Mouse (Mus musculus): ENCODE results near the gene Pla2g5.
A peak's percentile ranks its signal among the peaks of the same experiment; 100 is the strongest.
"Not testable (repeated sequence)": the region's sequence is repeated elsewhere in the genome, so short reads cannot be mapped to it uniquely, and the experiment has no call there.

Pla2g5 gene

DNA sequence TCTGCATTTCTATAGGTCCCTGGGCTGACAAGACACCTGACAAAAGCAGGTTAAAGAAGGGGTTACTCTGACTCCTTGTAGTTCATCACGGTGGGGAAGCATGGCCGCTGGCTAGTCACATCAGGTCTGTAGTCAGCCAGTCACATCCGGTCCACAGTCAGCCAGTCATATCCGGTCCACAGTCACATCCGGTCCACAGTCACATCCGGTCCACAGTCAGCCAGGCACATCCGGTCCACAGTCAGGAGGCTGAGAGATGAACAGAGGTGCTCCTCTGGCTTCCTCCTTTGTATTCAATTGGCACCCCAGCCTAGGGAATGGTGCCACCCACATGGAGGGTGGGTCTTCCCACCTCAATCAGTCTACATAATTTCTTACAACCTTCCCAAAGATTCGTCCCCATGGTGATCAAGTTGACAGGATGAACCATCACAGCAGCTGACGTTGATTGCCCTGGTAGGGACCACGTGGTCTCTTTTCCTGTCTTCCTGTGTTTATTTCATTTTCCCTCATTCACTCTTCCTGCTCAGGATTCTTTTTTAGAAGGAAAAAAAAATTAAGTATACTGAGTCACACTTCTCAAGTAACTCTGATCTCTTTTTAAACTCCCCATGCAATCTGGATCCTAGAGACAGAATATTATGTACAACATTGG, at the start of gene Pla2g5:
Gene Pla2g5 (minus strand): TSS at position 139 of the 655 bp plus-strand sequence.
- peak; percentile 49 for DNase-seq

DNA sequence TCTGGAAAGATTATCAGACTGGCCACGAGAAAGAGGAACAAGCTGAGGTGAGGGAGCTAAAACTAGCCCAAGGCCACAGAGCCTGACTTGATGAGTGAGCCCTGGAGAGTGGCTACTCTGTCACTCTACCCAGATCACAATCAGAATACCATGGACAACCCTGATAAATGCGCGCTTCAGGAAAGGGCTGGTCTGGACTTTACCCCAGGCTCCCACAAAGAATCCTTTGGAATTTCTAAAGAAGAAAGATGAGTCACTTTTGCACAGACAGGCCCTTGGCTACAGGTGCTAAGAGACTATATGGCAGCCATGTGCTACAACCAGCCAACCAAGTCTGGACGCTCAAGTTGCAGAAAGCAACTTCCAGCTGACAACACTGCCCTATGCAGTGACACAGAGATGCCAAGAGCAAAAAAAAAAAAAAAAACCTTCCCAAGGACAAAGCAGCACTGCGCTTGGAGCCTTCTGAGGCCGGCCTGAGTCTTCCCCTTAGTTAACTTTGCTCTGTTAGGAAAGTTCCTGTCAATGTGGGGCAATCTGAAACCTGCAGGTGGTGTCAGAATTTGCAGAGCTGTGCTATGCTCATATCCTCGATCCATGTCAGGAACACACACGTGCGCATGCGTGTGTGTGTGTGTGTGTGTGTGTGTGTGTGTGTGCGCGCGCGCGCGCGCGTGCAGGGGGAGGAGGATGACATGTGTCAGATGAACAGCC, 42.5 kb upstream of the Pla2g5 start:
- no peak for DNase-seq

DNA sequence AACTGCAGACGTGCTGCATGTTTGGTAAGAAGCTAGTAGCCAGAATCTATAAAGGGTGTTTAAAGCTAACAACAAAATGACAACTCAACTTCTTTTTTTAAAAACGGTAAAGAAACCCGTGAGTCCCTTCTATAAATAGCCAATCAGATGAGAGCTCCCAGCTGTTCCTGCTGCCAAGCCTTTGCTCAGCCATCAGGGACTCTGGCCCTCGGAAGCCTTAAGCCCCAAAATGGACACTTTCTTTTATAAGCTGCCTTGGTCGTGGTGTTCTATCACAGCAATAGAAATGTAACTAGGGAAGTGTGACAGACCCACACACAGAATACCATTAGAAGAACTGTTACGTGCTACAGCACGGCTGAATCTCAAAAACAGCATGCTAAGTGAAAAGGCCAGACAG, 36.1 kb upstream of the Pla2g5 start:
- no peak for DNase-seq

DNA sequence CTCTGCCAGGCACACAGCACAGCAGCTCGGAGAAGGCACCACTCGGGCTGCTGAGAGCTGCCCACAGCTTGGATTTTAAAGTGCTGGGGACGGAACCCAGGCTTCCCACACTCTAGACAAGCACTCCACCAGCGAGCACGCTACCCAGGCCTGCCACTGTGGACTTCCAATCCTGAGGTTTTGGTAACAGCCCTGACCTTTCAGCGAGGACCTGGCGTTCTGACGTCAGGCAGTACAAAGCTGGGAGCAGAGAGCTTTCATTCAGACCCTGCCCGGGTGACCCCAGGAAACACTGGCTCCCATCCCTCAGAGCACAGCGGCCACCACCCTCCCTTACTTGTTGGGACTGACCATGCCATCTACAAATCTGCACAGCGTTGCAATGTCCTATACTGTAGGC, 30.5 kb upstream of the Pla2g5 start:
- DNase-seq = not testable (repeated sequence)

DNA sequence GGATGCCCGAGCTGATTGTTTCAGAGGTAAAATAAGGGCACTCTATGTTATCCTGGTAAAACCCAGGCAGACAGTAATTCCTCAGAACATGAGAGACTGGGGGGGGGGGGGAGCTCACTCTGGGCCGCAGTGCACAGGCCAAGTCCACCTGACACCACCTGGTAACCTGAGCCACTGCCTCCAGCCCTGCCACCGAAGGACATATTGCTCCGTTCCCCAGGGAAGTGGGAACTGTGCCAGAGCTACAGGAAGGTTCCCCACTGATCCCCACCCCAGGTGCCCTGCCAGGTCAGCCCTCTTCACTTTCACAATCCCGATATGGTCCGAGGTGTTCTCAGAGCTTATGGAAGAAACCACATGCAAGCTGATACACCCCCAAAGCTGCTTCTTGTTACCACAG, 29.4 kb upstream of the Pla2g5 start:
- no peak for DNase-seq

DNA sequence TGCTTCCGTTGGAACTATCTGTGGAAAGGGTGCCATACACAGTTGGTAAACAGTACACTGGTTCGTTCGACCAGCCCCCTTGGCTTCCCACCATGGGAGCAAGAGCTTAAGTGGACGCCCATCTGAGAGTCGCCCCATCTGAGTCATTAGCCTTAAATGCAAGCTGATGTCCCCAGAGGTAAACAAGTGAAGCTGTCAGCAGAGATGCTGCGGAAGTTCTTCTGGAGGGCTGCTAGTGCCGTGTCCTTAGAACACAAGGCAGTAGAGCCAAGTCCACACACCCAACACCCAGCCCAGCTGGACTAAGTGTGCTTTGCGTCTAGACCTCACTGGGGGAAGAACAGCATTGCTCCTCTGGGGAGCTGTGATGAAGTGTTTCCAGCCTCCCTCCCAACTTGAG, 26.4 kb upstream of the Pla2g5 start:
- DNase-seq = no peak

DNA sequence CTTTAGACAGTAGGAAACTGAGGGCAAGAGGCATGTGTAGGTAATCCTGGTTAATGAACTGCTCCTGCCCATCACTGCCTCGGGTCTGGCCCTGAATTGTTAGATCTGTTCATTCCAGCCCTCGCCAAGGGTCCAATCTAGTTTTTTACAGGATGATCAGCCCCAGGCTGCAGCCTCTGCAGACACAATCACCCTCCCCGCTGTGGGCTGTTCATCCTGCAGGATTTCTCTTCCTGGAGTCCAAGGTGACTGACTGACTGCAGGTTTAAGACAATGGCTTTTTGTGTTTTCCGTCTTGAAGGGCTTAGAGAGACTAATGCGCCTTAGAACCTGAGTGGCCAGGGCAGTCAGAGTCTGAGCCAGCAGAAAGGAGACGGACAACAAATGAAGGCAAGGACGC, 25.9 kb upstream of the Pla2g5 start:
- DNase-seq = no peak

DNA sequence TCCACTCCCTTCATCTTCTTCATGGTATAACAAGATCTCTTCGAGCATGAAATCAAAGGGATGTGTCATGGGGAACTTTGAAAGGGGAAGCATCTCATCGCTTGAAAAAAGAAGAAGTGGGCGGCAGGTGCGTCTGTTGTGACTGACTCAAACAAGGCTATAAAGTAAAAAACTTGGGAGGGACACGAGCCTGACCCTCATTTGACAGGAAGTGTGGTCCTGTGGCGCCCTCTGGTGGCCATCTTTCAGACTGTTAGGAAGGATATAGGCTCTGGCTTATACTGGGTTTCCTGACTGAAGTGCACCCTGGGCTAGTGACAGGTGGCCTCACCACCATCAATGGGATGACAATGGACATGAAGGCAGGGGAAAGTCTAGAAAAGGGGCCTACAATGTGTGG, 21.0 kb upstream of the Pla2g5 start:
- peak; percentile 95 for DNase-seq

DNA sequence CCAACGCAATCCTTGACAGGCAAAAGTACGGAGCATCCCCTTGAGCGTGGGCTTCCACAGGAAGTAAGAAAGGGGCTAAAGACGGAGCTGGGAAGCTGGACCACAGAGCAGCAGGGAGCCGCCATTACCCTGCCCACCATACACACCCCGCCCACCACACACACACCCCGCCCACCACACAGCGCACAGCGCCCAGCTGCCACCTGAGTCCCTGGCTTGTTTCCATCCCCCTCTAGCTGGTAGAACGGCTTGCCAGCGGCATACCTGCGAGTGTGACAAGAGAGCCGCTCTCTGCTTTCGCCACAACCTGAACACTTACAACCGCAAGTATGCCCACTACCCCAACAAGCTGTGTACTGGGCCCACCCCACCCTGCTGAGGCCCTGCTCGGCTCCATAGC, 18.9 kb upstream of the Pla2g5 start:
- no peak for DNase-seq

DNA sequence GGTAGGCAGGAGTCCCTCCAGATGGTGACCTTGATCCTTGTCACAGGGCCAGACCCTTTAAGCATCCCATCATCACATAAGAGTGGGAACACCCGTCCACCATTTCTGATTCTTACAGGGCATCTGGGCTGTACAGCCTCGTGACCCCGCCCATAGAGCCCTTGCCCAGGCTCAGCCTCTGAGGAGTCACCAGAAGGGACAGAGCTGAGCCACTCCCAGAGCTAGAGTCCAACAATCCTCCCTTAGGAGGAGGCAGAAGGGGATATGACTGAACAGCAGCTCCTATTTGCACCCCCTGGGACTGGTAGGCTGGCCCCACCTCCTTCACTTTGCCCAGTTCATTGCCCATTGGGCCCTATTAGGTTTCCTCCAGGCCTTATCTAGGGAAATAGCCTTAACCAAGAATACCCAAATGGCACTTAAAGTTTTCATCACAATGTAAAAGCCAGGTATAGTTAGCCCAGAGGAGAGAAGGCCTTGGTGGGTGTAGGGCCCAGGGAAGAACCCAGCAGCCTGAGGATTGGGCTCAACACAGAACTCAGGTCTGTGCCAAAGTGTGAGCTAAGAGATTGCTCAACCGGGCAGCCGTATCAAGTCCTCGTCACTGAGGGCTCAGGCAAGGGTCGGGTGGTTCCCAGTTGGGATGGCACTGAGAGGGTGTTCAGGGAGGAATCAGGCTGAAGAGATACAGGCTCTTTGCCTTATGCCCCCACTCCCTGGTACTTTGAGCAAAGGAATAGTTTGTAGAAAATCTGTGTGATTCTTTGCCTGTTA, 17.7 kb upstream of the Pla2g5 start:
- no peak for DNase-seq

DNA sequence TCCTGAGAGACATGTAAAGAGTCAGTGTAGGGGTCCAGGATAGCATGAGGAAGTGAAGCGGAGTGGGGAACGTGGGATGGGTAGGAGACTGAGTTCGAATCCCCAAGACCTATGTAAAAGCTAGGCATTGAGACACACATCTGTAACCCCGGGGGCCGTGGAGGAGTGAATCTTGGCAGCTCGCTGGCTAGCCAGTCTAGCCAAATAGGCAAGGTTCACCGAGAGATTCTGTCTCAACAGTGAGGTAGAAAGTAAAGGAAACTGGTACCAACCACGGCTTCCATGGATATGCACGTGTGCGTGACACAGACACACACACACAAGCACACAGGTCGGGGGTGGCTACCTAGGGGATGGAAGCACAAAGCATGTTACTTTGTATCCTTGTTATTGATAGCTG, 16.5 kb upstream of the Pla2g5 start:
- no peak for DNase-seq

DNA sequence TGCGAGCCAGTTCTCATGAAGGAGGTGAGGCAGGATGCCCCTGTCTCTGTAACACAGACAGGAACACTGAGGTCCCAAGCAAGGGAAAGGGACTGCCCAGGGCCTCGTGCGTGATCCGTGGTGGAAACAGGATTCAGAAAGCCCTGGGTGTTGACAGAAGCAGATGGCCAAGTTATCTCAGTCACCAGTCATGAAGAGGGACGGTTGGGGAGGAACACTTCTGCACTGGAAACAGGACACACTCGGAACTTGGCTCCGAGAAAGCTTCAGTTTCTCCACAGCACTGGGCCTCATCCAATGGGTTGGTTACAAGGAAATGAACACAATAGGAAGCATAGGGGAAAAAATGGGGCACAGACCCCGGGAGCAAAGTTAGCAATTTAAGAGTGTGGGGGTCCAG, 15.5 kb upstream of the Pla2g5 start:
- DNase-seq = no peak

DNA sequence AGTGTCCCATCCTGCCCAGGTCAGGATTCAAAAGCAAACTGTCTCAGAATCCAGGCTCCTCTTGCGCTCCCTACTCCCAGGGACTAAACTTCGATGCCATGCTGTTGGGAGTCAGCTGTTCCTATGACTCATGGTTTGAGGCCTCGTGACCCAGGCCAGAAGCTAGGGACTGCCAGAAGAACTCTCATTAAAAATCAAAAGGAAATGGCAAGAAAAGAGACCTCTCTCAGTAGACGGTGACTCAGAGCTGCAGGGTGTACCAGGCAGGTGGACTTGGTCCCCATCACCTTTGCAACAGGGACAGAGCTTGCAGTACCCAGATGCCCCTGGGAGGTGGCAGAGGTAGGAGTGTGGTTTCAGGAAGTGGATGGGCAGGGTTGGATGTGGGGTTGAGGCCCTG, 14.4 kb upstream of the Pla2g5 start, which contains the start of gene Pla2g2e:
Gene Pla2g2e (plus strand): TSS at position 212 of the 400 bp plus-strand sequence.
- DNase-seq = no peak

DNA sequence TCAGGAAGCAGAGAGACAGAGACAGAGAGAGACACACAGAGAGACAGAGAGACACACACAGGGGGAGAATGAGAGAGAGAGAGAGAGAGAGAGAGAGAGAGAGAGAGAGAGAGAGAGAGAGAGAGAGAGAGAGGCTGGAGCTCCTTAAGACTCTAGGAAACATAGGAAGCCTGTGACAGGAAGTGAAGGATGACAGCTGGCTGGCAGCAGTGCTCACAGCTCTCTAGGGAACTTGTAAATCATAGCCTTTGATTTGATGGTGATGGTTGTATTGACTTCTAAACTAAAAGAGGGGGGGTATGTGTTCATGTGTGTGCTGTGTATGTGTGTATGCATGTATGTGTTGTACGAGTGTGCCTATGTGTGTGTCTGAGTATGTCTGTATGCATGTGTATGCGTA, 12.7 kb upstream of the Pla2g5 start:
- DNase-seq = peak; percentile 64

DNA sequence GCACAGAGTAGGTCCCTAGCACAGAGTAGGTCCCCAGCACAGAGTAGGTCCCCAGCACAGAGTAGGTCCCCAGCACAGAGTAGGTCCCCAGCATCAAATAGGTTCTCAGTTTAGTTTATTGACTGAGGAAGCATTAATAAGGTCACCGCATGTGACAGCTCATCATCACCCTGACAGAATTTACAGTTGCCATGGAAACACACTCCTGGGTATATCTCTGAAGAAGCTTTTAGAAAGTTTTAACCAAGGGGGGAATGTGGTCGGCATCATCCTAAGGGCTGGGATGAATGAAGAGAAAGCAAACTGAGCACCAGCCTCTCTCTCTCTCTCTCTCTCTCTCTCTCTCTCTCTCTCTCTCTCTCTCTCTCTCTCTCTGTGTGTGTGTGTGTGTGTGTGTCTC, 12.0 kb upstream of the Pla2g5 start:
- DNase-seq = not testable (repeated sequence)

DNA sequence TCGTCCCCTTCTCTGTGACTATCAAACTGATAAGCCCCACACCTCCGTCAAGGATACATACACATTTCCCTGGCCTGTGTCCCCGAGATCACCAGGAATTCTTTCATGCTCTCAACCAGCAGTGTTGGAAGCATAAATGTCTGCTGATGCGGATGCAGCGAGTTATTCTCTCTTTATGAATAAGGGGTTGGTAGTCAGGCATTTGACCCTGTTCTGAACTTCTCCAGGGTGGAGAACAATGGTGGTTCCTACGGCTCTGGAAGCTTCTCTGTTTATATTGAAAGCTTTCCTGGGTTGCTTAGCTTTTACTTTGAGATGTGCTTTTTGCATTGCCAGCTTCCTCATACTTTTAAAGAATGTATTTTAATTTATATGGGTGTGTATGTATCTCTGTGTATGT, 10.6 kb upstream of the Pla2g5 start, which contains the start of gene Gm13030:
Gene Gm13030 (minus strand): TSS at position 101 of the 400 bp plus-strand sequence.
- no peak for DNase-seq

DNA sequence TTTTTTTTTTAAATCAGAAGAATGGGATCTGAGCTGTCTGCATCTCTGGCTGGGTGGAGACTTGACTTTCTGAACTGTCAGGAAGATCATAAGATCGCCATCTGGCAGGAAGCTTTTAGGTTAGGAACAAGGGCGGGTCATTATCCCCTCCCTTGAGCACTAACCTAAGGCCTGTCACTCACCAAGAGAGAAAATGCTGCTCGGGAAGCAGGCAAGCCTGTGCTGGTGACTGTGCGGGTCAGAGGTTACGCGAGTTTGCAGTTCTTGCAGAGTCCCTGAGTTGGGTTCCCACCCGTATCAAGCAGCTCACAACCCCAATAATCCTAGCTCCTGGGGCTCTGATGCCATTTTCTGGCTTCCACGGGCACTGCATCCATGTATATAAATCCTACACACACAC, 5.4 kb upstream of the Pla2g5 start:
- no peak for DNase-seq

DNA sequence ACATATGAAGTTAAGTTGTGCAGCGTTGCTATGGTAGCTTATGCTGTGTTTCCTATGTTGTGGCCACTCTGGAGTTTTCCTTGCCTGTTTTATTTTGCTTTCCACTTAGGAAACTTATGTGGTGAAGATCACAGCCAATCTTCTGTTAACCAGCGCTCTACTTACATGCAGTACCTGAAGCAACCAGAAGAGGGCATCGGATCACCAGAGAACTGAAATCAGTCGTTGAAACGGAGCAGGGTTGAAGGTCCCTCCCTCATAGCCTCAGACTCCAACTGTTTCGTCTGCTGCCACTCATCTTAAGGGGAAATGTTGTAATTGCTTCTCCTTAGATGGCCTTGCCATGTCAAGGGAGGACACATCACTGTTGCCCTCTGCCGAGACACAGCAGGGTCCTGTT, 3.1 kb upstream of the Pla2g5 start:
- DNase-seq = peak; percentile 87

DNA sequence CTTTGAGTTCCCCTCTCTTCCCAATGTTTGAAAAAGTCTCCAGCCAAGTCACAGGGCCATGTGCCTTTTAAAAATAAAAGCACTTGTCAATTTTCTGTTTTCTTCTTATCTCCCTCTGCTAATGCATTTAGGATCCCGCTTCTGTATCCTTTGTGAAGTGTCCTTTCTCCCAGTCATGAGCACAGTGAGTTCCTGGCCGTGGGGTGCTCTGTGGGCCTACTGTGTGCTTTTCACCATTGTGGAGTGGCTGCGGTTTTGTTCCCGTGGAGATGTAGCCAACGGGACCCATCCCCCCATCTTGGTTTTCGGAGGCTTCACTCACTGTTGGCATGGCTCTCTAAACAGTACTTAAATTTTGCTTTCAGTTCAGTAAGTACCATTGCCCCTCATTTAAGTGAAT, 2.7 kb upstream of the Pla2g5 start:
- DNase-seq = no peak

DNA sequence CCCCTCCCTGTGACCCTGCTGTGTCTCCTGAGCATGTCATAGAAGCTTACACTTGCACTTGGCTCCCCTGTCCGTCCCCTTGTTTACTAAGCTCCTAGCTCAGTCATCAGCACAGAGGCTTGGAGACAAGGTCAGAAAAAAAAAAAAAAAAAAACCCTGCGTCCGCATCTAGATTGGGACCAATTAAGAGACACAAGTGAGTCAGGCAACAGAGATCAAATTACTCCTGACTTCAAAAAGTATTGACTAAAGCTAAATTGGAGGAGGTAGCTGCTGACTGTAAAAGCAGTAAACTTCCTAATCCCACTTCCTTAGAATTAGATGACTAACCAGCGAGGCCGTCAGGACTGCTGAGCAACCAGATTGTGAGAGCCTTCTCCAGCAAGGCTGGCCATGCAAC, 1.8 kb upstream of the Pla2g5 start:
- no peak for DNase-seq

DNA sequence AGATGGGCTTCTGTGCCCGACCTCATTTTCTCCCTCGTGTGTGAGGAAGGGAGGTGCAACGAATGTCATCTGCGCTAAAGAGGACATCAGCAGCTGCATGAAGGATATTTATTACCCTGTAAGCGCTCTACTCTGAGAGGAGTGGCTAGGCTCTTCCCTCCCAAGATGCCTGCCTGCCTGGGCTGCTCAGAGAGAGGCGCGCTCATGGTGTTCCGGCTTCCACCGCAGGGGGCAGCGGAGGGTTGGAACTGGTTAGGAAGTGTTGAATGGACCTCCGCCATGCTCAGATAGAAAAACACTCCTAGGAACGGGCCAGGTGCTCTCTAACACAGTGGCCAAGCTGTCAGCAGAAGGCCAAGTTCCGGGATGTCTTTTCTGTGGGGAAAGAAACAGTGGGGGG, 3.6 kb downstream of the Pla2g5 start:
- DNase-seq = peak; percentile 88

DNA sequence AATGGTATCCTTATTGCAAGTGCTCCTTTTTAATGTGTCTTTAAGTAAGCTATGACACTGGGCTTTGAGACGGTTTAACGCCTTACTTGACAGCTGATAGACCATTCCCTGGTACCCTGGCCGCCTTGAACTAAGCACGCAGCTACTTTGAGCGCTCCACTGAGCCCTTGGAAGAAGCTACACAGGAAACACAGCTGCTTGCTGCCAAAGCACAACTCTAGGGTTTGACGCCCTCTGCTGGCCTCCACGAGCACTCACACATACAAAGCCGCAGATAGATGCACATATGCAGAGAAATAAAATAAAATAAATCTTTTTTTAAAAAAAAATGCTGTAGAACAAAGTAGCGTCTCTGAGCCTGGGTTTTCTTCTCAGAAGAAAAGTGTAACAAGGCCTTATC, 4.0 kb downstream of the Pla2g5 start:
- peak; percentile 65 for DNase-seq

DNA sequence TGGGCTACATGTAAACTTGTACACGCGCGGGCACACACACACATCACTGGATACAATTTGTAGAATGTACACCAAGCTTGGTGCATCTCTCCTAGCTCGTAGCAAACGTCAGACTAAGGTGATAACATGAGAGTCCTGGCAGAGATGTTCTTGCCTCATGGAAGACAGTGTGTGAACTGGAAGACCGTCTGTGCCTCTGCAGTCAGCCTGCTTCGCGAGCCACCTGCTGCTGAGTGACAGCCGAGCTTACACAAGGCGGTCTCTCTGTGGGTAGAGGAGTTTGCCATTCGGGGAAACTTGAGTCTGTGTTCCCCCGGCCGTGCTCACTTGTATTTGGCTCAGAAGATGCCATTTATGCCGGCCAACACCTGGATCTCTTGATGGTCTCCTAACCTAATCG, 4.8 kb downstream of the Pla2g5 start:
- no peak for DNase-seq

DNA sequence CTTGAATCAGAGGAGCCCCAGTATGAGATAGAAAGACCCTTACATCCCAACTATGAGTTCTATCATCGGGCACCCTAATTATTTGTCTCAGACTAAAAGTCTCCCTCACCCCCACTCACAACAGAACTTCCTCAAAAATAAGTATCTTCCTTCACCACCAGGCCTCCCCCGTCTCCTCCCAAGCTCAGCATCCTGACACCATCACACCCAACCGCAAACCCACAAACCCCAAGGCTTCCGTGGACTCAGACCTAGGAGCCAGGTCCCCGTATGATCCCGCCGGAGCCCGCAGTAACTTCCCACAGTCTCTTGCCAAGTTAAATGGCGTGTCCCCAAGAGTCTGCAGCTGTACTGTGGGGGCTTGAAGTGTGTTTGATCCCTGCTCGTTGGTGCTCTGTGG, 5.7 kb downstream of the Pla2g5 start:
- DNase-seq = no peak

All from kidney, postnatal 10 days (tissue).